23 mouse cellular contexts compared by ENCODE assay signal in the genomic region with DNA sequence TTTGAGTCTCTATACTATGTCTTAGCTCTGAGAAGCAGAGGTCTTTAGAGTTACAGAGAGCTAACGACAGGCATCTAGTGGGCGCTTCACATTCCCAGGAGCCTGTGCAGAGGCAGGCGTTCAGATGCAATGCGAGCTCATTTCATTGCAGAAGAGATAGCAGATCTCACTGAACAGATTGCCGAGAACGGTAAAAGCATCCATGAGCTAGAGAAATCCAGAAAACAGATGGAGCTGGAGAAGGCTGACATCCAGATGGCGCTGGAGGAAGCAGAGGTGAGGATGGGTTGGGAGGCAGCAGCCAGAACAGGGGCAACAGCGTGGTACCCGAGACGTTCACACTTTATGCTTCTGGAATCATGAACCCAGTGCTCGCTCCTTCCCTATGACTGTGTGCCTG. TPM values are rescaled to one million over a fixed set of nuclear protein-coding genes. Genes with fewer than 3 reads are reported as not detected.
A peak's percentile ranks its signal among the peaks of the same experiment; 100 is the strongest.
DNase-seq lines count a peak whose midpoint lies in the region; ATAC-seq and TF ChIP-seq lines count a peak whose summit lies in the region.
"Had no signal": no experiment of that assay in that cellular context is flagged by ENCODE, and none has a peak within 500 bp of the region (broad histone marks: within the 10 kb centered on the region; RNA-seq: fewer than 3 reads in every experiment).

No protein-coding gene starts in this region.

- no peaks in the 10 kb centered on the region for H3K9me3 ChIP-seq in hindbrain, embryonic 13.5 days
- no peaks in the 10 kb centered on the region for H3K9me3 ChIP-seq in midbrain, embryonic 13.5 days
- H3K9me3 ChIP-seq: liver, embryonic 13.5 days; lung, embryonic 15.5 days had no signal

- no peaks in the 10 kb centered on the region for H3K4me1 ChIP-seq in hindbrain, embryonic 13.5 days (replicated peaks)
- H3K4me1 ChIP-seq in midbrain, embryonic 13.5 days (replicated peaks) = no peaks in the 10 kb centered on the region
- H3K4me1 ChIP-seq: liver, embryonic 13.5 days; lung, embryonic 15.5 days had no signal

- no peak for ATAC-seq in hindbrain, embryonic 13.5 days (ENCODE audit: low FRiP score)
- no peak for ATAC-seq in midbrain, embryonic 13.5 days
- ATAC-seq: CD4-positive, CD25-positive, alpha-beta regulatory T cell, adult 4 months; hindbrain, postnatal 0 days had no signal

- intact Hi-C loops in left cerebral cortex, postnatal 36 days (cut with DNase I) = no loop called here

- no peak overlapping the region for H3K27ac ChIP-seq in hindbrain, embryonic 13.5 days
- no peak overlapping the region for H3K27ac ChIP-seq in midbrain, embryonic 13.5 days
- H3K27ac ChIP-seq: hindbrain, postnatal 0 days; liver, embryonic 13.5 days; lung, embryonic 15.5 days; macrophage had no signal

- H3K4me3 ChIP-seq in hindbrain, embryonic 13.5 days = no peak overlapping the region
- H3K4me3 ChIP-seq in midbrain, embryonic 13.5 days (replicated peaks) = no peak overlapping the region
- H3K4me3 ChIP-seq: erythroblast, embryonic 14.5 days; liver, embryonic 13.5 days; lung, embryonic 15.5 days had no signal

- no peak overlapping the region for H3K9ac ChIP-seq in hindbrain, embryonic 13.5 days
- H3K9ac ChIP-seq in midbrain, embryonic 13.5 days (replicated peaks) = no peak overlapping the region
- H3K9ac ChIP-seq: liver, embryonic 13.5 days; lung, embryonic 15.5 days had no signal

- H3K27me3 ChIP-seq in hindbrain, embryonic 13.5 days = peaks cover 4% of the 10 kb centered on the region; the same call in 1 of the 2 replicates
- no peaks in the 10 kb centered on the region for H3K27me3 ChIP-seq in midbrain, embryonic 13.5 days

- no peak overlapping the region for H3K4me2 ChIP-seq in hindbrain, embryonic 13.5 days
- H3K4me2 ChIP-seq in midbrain, embryonic 13.5 days (replicated peaks) = no peak overlapping the region
- H3K4me2 ChIP-seq: liver, embryonic 13.5 days; lung, embryonic 15.5 days; midbrain, embryonic 11.5 days had no signal

- no peak for TF ChIP-seq POLR2A in brain, embryonic 14.5 days (IDR thresholded peaks at IDR 0.05; ENCODE audit: borderline replicate concordance, extremely low read depth, insufficient read depth, insufficient read length, poor library complexity, severe bottlenecking)

- no peaks in the 10 kb centered on the region for H3K36me3 ChIP-seq in hindbrain, embryonic 13.5 days
- H3K36me3 ChIP-seq in midbrain, embryonic 13.5 days = no peaks in the 10 kb centered on the region
- H3K36me3 ChIP-seq: G1E; liver, embryonic 13.5 days; lung, embryonic 15.5 days had no signal

- DNase-seq in brain, adult 2 months (ENCODE audit: low read depth, low spot score) = peak; percentile 89
- DNase-seq in brain, embryonic 14.5 days (ENCODE audit: low read depth) = peak; percentile 27
- peak; percentile 79 for DNase-seq in layer of hippocampus, adult 9-11 months
- DNase-seq in left cerebral cortex, postnatal 36 days (ENCODE audit: low spot score in 2 of 2) = peak; percentile 50 to 55
- DNase-seq in cerebellum, adult 11-12 months = no peak
- DNase-seq in gastrocnemius, adult 18-20 months (ENCODE audit: low spot score) = no peak
- DNase-seq: cerebellum, adult 18-20 months; cerebellum, postnatal 36 days; heart, postnatal 4 days; kidney, adult 11 months; kidney, postnatal 10 days; liver, embryonic 13.5 days; thymus, postnatal 4 days had no signal

- WGBS in hindbrain, embryonic 13.5 days = 89% methylated on average over 11 of the region's 11 CpGs
- WGBS in midbrain, embryonic 13.5 days = 91% methylated on average over 11 of the region's 11 CpGs

- TF ChIP-seq CTCF in brain, embryonic 14.5 days (IDR thresholded peaks at IDR 0.05; ENCODE audit: borderline replicate concordance, extremely low read depth, insufficient read depth, insufficient read length) = no peak

RNA-seq across cellular contexts. Expression of gene Myh3, which starts 20.3 kb away (rescaled TPM):
- polyA plus RNA-seq in brain, embryonic 14.5 days (2012; rRNA removed) = 1.2 and 1.4 TPM in 2 replicates
- 1 to 10 TPM; 3.5 to 6.2 TPM for total RNA-seq in left cerebral cortex, postnatal 36 days (2021)
- 10 to 100 TPM in 1 of 2 experiments, 1 to 10 TPM in 1; 9.5 to 15.9 TPM for total RNA-seq in gastrocnemius, adult 18-20 months (2021)
- 0.89 and 1.8 TPM in 2 replicates for polyA plus RNA-seq in hindbrain, embryonic 13.5 days (2015; fragmentation: Nextera tagmentation; extraction: Ambion mirVana)
- 0.35 and 0.39 TPM in 2 replicates for polyA plus RNA-seq in midbrain, embryonic 13.5 days (2015; fragmentation: Nextera tagmentation; extraction: Ambion mirVana)
- total RNA-seq: G1E; granulocyte monocyte progenitor cell, adult 5-6 weeks had no signal
- polyA plus RNA-seq: erythroblast, embryonic 14.5 days; G1E had no signal

RNA-seq across cellular contexts. Expression of gene Sco1, which starts 46.0 kb away (rescaled TPM):
- 5.6 and 7.5 TPM in 2 replicates for polyA plus RNA-seq in brain, embryonic 14.5 days (2012; rRNA removed)
- 10 to 100 TPM in 1 of 2 experiments, 1 to 10 TPM in 1; 9.0 to 12.1 TPM for total RNA-seq in left cerebral cortex, postnatal 36 days (2021)
- total RNA-seq in gastrocnemius, adult 18-20 months (2021) = 1 to 10 TPM; 7.0 to 7.7 TPM
- 13.1 and 14.1 TPM in 2 replicates for polyA plus RNA-seq in hindbrain, embryonic 13.5 days (2015; fragmentation: Nextera tagmentation; extraction: Ambion mirVana)
- polyA plus RNA-seq in midbrain, embryonic 13.5 days (2015; fragmentation: Nextera tagmentation; extraction: Ambion mirVana) = 15.1 and 16.4 TPM in 2 replicates

RNA-seq across cellular contexts. Expression of gene Adprm, which starts 46.0 kb away (rescaled TPM):
- 28.8 and 33.5 TPM in 2 replicates for polyA plus RNA-seq in brain, embryonic 14.5 days (2012; rRNA removed)
- total RNA-seq in left cerebral cortex, postnatal 36 days (2021) = 10 to 100 TPM; 24.8 to 26.7 TPM
- total RNA-seq in gastrocnemius, adult 18-20 months (2021) = 1 to 10 TPM; 6.5 to 8.2 TPM
- polyA plus RNA-seq in hindbrain, embryonic 13.5 days (2015; fragmentation: Nextera tagmentation; extraction: Ambion mirVana) = 34.5 and 35.2 TPM in 2 replicates
- polyA plus RNA-seq in midbrain, embryonic 13.5 days (2015; fragmentation: Nextera tagmentation; extraction: Ambion mirVana) = 37.0 and 38.5 TPM in 2 replicates

Comparison
In these comparisons a context has a peak if more than half of its experiments do, and no peak if none do; other contexts are left out.
1. DNase-seq: peak in brain, adult 2 months (single experiment), brain, embryonic 14.5 days (single experiment), layer of hippocampus, adult 9-11 months (single experiment) and left cerebral cortex, postnatal 36 days (2 of 2); none in cerebellum, adult 11-12 months (single experiment) and gastrocnemius, adult 18-20 months (single experiment).